Mouse (Mus musculus): ENCODE measurements around the gene H2-M9. TPM values are rescaled to one million over a fixed set of nuclear protein-coding genes. Genes with fewer than 3 reads are reported as not detected.

The H2-M9 gene
- polyA plus RNA-seq (2015; fragmentation: Nextera tagmentation; extraction: Ambion mirVana): not detected in 2 replicates

DNA sequence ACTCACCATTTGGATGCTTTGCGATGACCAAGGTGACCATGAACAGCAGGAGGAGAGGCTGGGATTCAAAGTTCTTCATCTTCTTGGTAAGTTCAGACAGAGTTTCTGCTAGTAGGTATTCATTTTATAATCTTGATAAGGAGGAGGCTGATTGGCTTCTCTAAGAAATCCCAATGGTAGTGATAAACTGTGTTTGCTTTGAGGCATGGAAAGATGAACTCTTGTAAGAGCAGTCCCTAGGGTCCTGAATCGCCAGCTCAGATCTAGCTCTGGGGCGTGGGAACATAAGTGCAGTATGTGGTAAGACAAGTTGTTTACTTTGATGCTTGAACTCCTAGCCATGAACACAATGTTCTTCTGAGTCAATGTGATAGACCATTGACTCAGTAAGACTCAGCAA, at the start of gene H2-M9:
Gene H2-M9, minus strand, starts transcription at position 101 of the 400 bp plus-strand sequence.
- Histone ChIP-seq H3K4me2 (no peak within 1 kb of the TSS), H3K4me1 (replicated peaks) (no peaks in the 10 kb centered on the region), H3K9ac (no peak within 1 kb of the TSS), H3K27me3 (no peaks in the 10 kb centered on the region), H3K4me3 (replicated peaks) (no peak within 1 kb of the TSS), H3K27ac (no peak within 1 kb of the TSS), H3K36me3 (no peaks in the 10 kb centered on the region), H3K9me3 (replicated peaks) (no peaks in the 10 kb centered on the region)
- 71% methylated on average over 3 of the region's 3 CpGs for WGBS (ENCODE audit: insufficient replicate concordance)
- ATAC-seq (ENCODE audit: low read depth) (no peak), DNase-seq (no peak)

DNA sequence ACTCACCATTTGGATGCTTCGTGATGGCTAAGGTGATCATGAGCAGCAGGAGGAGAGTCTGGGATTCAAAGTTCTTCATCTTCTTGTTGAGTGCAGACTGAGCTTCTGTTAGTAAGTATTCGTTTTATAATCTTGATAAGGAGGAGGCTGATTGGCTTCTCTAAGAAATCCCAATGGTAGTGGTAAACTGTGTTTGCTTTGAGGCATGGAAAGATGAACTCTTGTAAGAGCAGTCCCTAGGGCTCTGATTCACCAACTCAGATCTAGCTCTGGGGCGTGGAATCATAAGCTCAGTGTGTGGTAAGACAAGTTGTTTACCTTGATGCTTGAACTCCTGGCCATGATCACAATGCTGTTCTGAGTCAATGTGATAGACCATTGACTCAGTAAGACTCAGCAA, 29.7 kb upstream of the H2-M9 start, which contains the start of gene H2-M1:
Gene H2-M1, minus strand, starts transcription at position 101 of the 400 bp plus-strand sequence.
- DNase-seq (no peak), ATAC-seq (ENCODE audit: low read depth) (no peak)
- H3K4me2 ChIP-seq: no peak within 1 kb of the TSS
- no peak within 1 kb of the TSS for H3K4me3 ChIP-seq (replicated peaks)
- no peak within 1 kb of the TSS for H3K27ac ChIP-seq
- 48% methylated on average over 3 of the region's 3 CpGs for WGBS (ENCODE audit: insufficient replicate concordance)
- H3K27me3 ChIP-seq: no peaks in the 10 kb centered on the region
- no peak within 1 kb of the TSS for H3K9ac ChIP-seq
- peaks cover 3% of the 10 kb centered on the region; the same call in 1 of the 2 replicates for H3K9me3 ChIP-seq (replicated peaks)
- no peaks in the 10 kb centered on the region for H3K4me1 ChIP-seq (replicated peaks)
- H3K36me3 ChIP-seq: no peaks in the 10 kb centered on the region

Other genes with a start within 250 kb of the H2-M9 start
- not detected in 2 replicates for gene H2-M10.4, start 180.3 kb downstream of the H2-M9 start, polyA plus RNA-seq (2015; fragmentation: Nextera tagmentation; extraction: Ambion mirVana)
- not detected in 2 replicates for gene H2-M11, start 95.6 kb downstream of the H2-M9 start, polyA plus RNA-seq (2015; fragmentation: Nextera tagmentation; extraction: Ambion mirVana)
- not detected in 2 replicates for gene H2-M1, start 29.6 kb upstream of the H2-M9 start, polyA plus RNA-seq (2015; fragmentation: Nextera tagmentation; extraction: Ambion mirVana)
- not detected in 2 replicates for gene H2-M10.5, start 130.2 kb upstream of the H2-M9 start, polyA plus RNA-seq (2015; fragmentation: Nextera tagmentation; extraction: Ambion mirVana)
- not detected in 2 replicates for gene H2-M10.6, start 169.5 kb upstream of the H2-M9 start, polyA plus RNA-seq (2015; fragmentation: Nextera tagmentation; extraction: Ambion mirVana)
- gene Trim26, start 194.5 kb upstream of the H2-M9 start, polyA plus RNA-seq (2015; fragmentation: Nextera tagmentation; extraction: Ambion mirVana): 12.1 and 12.4 TPM in 2 replicates
- gene Trim15, start 224.5 kb upstream of the H2-M9 start, polyA plus RNA-seq (2015; fragmentation: Nextera tagmentation; extraction: Ambion mirVana): 0.22 and 0.34 TPM in 2 replicates
- gene Trim10, start 226.9 kb upstream of the H2-M9 start, polyA plus RNA-seq (2015; fragmentation: Nextera tagmentation; extraction: Ambion mirVana): 286 and 323 TPM in 2 replicates
- 0.17 TPM in 1 of 2 replicates, not detected in the other for gene Trim40, start 247.5 kb upstream of the H2-M9 start, polyA plus RNA-seq (2015; fragmentation: Nextera tagmentation; extraction: Ambion mirVana)